Mouse (Mus musculus): ENCODE measurements at regions not wholly inside any gene's neighbourhood (a gene's known extent, or its start where the extent isn't known, plus 50 kb on each side); places are given as distances from the start of the nearest gene placed in this dataset.

GRCm38 (mm10) chr16:44625871-44626293 is 67.2 kb upstream of the Boc start (continued):
- no peak for TF ChIP-seq POLR2AphosphoS5 (IDR thresholded peaks at IDR 0.05; ENCODE audit: borderline replicate concordance, low read depth, low read length)

GRCm38 (mm10) chr16:44625108-44625616 is 66.5 kb upstream of the Boc start:
- no peaks in the 10 kb centered on the region for H3K79me2 ChIP-seq (ENCODE audit: control insufficient read depth, insufficient read depth, low read length, poor library complexity)
- no peaks in the 10 kb centered on the region for H3K36me3 ChIP-seq (ENCODE audit: control insufficient read depth in 1 of 2, insufficient read depth in 2 of 2, low read length in 2 of 2)
- no peaks in the 10 kb centered on the region for H3K27me3 ChIP-seq (ENCODE audit: control insufficient read depth in 1 of 2, insufficient read depth in 2 of 2, low read length in 2 of 2)
- TF ChIP-seq UBTF (IDR thresholded peaks at IDR 0.05; ENCODE audit: borderline replicate concordance, insufficient read depth, low read depth, low read length) (no peak), CHD1 (IDR thresholded peaks at IDR 0.05; ENCODE audit: low read depth, low read length) (no peak), ZNF384 (IDR thresholded peaks at IDR 0.05; ENCODE audit: low read depth, low read length) (no peak), MYB (IDR thresholded peaks at IDR 0.05; ENCODE audit: low read depth, low read length) (no peak), MXI1 (IDR thresholded peaks at IDR 0.05; ENCODE audit: low read depth, low read length) (no peak), ZMIZ1 (IDR thresholded peaks at IDR 0.05; ENCODE audit: low read depth, low read length) (no peak), ETS1 (IDR thresholded peaks at IDR 0.05; ENCODE audit: low read depth, low read length) (no peak), TCF12 (IDR thresholded peaks at IDR 0.05; ENCODE audit: low read depth, low read length) (no peak)
- no peak overlapping the region for H3K27ac ChIP-seq (ENCODE audit: control insufficient read depth, low read depth, low read length)
- no peak overlapping the region for H3K9ac ChIP-seq (ENCODE audit: control insufficient read depth, low read depth, low read length, poor library complexity, severe bottlenecking)
- no peaks in the 10 kb centered on the region for H3K4me1 ChIP-seq (ENCODE audit: control insufficient read depth in 1 of 2, insufficient read depth in 2 of 2, low read length in 2 of 2)
- no peaks in the 10 kb centered on the region for H3K9me3 ChIP-seq (replicated peaks; ENCODE audit: insufficient read depth, low read length)
- H3K4me3 ChIP-seq (ENCODE audit: control insufficient read depth in 1 of 2, insufficient read depth in 1 of 2, low read depth in 2 of 2, low read length in 2 of 2) = no peak overlapping the region
- DNase-seq (ENCODE audit: low read depth, low spot score) = no peak

- no peak overlapping the region for H3K27ac ChIP-seq (ENCODE audit: control insufficient read depth, low read depth, low read length)
- H3K4me3 ChIP-seq (ENCODE audit: control insufficient read depth in 1 of 2, insufficient read depth in 1 of 2, low read depth in 2 of 2, low read length in 2 of 2) = no peak overlapping the region
- H3K9ac ChIP-seq (ENCODE audit: control insufficient read depth, low read depth, low read length, poor library complexity, severe bottlenecking) = no peak overlapping the region
- H3K9me3 ChIP-seq (replicated peaks; ENCODE audit: insufficient read depth, low read length) = no peaks in the 10 kb centered on the region
- no peak for DNase-seq (ENCODE audit: low read depth, low spot score)
- no peaks in the 10 kb centered on the region for H3K27me3 ChIP-seq (ENCODE audit: control insufficient read depth in 1 of 2, insufficient read depth in 2 of 2, low read length in 2 of 2)
- TF ChIP-seq GABPA (IDR thresholded peaks at IDR 0.05; ENCODE audit: low read depth, low read length) (no peak), TAL1 (IDR thresholded peaks at IDR 0.05; ENCODE audit: low read length) (no peak), JUND (IDR thresholded peaks at IDR 0.05; ENCODE audit: low read depth, low read length) (no peak), MAFK (IDR thresholded peaks at IDR 0.05; ENCODE audit: borderline replicate concordance, low read depth, low read length) (no peak), ETS1 (IDR thresholded peaks at IDR 0.05; ENCODE audit: low read depth, low read length) (no peak), USF2 (IDR thresholded peaks at IDR 0.05; ENCODE audit: borderline replicate concordance in 1 of 2, insufficient read depth in 1 of 2, low read depth in 1 of 2, low read length in 2 of 2) (no peak), CHD1 (IDR thresholded peaks at IDR 0.05; ENCODE audit: low read depth, low read length) (no peak), MYB (IDR thresholded peaks at IDR 0.05; ENCODE audit: low read depth, low read length) (no peak), MAZ (IDR thresholded peaks at IDR 0.05; ENCODE audit: low read depth, low read length) (no peak), SMC3 (IDR thresholded peaks at IDR 0.05; ENCODE audit: low read depth, low read length) (no peak), ZMIZ1 (IDR thresholded peaks at IDR 0.05; ENCODE audit: low read depth, low read length) (no peak), TBP (IDR thresholded peaks at IDR 0.05; ENCODE audit: low read depth, low read length) (no peak), TCF12 (IDR thresholded peaks at IDR 0.05; ENCODE audit: low read depth, low read length) (no peak), NELFE (IDR thresholded peaks at IDR 0.05; ENCODE audit: low read depth, low read length) (no peak)
- no peaks in the 10 kb centered on the region for H3K4me1 ChIP-seq (ENCODE audit: control insufficient read depth in 1 of 2, insufficient read depth in 2 of 2, low read length in 2 of 2)
- H3K36me3 ChIP-seq (ENCODE audit: control insufficient read depth in 1 of 2, insufficient read depth in 2 of 2, low read length in 2 of 2) = no peaks in the 10 kb centered on the region
- H3K79me2 ChIP-seq (ENCODE audit: control insufficient read depth, insufficient read depth, low read length, poor library complexity) = no peaks in the 10 kb centered on the region
These were observed 62.9 kb upstream of the Boc start for GRCm38 (mm10) chr16:44621573-44621972.

All from MEL (cell line).